Mouse (Mus musculus) liver, embryonic 14.5 days (tissue): Measurements from ENCODE around the gene Lysmd4. TPM values are rescaled to one million over a fixed set of nuclear protein-coding genes. Genes with fewer than 3 reads are reported as not detected.

Source experiments
- ATAC-seq: fragments of 200-750 bp; cut with Nextera tagmentation; 2 replicates; pipeline ENCODE4 v1.8.0; 2017; ENCODE audit warnings: moderate number of reproducible peaks, mild to moderate bottlenecking, moderate library complexity; ENCODE audit not compliant: insufficient read depth
- DNase-seq, 3 experiments: peaks; one replicate each; pipeline ENCODE4 v3.0.0-alpha.2; 2012 to 2013; ENCODE audit warnings: low read depth in 3 of 3, low spot score in 3 of 3
- H3K27ac ChIP-seq: fragments of 300-500 bp; sonication (generic); 2 replicates; pipeline ENCODE4 v1.5.1; 2014; ENCODE audit warnings: moderate library complexity, mild to moderate bottlenecking, control low read depth, inconsistent platforms
- H3K27me3 ChIP-seq: fragments of 300-500 bp; sonication (generic); 2 replicates; pipeline ENCODE4 v1.6.1; 2014; ENCODE audit warnings: mild to moderate bottlenecking, low read length, moderate library complexity; ENCODE audit not compliant: control insufficient read depth, insufficient read depth
- H3K36me3 ChIP-seq: fragments of 300-500 bp; sonication (generic); replicated peaks from 2 replicates; pipeline ENCODE4 v1.6.1; 2014; ENCODE audit warnings: low read depth; ENCODE audit not compliant: control insufficient read depth, insufficient read depth
- H3K4me1 ChIP-seq, 2 experiments: fragments of 200-500 bp in 1 of 2; fragments of 300-500 bp in 1 of 2; sonication (generic) in 1 of 2; replicated peaks; 2 replicates each; pipeline ENCODE4 v1.6.1; 2012 to 2014; ENCODE audit warnings: antibody characterized with exemption in 1 of 2, inconsistent platforms in 1 of 2, low read length in 1 of 2; ENCODE audit not compliant: control insufficient read depth in 2 of 2, insufficient read depth in 2 of 2
- H3K4me2 ChIP-seq: fragments of 300-500 bp; sonication (generic); 2 replicates; pipeline ENCODE4 v1.6.1; 2014; ENCODE audit warnings: low read depth, mild to moderate bottlenecking, control low read depth, moderate library complexity
- H3K4me3 ChIP-seq, 2 experiments: fragments of 200-500 bp in 1 of 2; fragments of 300-500 bp in 1 of 2; sonication (generic) in 1 of 2; 2 replicates each; pipeline ENCODE4 v1.5.1; 2012 to 2014; ENCODE audit warnings: low read depth in 2 of 2, low read length in 2 of 2, mild to moderate bottlenecking in 2 of 2, control low read depth in 1 of 2, inconsistent platforms in 1 of 2, moderate library complexity in 1 of 2; ENCODE audit not compliant: insufficient read depth in 1 of 2
- H3K9ac ChIP-seq: fragments of 300-500 bp; sonication (generic); replicated peaks from 2 replicates; pipeline ENCODE4 v1.6.1; 2014; ENCODE audit warnings: mild to moderate bottlenecking, control low read depth, moderate library complexity
- H3K9me3 ChIP-seq: fragments of 300-500 bp; sonication (generic); 2 replicates; pipeline ENCODE4 v1.6.1; 2016; ENCODE audit warnings: low read length, mixed read lengths; ENCODE audit not compliant: control insufficient read depth
- CTCF ChIP-seq: IDR thresholded peaks from 2 replicates; pipeline ENCODE4 v1.5.1; 2016; ENCODE audit warnings: antibody characterized with exemption, low read depth, control low read depth
- EP300 ChIP-seq: IDR thresholded peaks from 2 replicates; pipeline ENCODE4 v1.6.1; 2016; ENCODE audit warnings: antibody characterized with exemption, low read depth
- WGBS: fragments of 180-500 bp; shearing (Covaris S2); extraction: QIAGEN DNeasy Blood & Tissue Kit; methylation state at CpG from one replicate; pipeline ENCODE4 v1.1.7; 2014; ENCODE audit not compliant: insufficient replicate concordance; 5-methylcytosine and 5-hydroxymethylcytosine counted together
- polyA plus RNA-seq, 2 experiments: library from polyadenylated mRNA; depleted of rRNA in 1 of 2; stranded (reverse) in 1 of 2; unstranded in 1 of 2; fragments of >200 nt; fragmentation: Nextera tagmentation in 1 of 2; extraction: Ambion mirVana in 1 of 2; gene quantifications; 2 replicates each; pipeline versions ENCODE4 v1.2.1 to v1.2.3; 2012 to 2014

Lysmd4 gene
- polyA plus RNA-seq, 2 experiments: 2.4 to 2.5 TPM

GRCm38 (mm10) chr7:67291356-67291755 is 69.0 kb downstream of the Lysmd4 start:
- Histone ChIP-seq H3K4me2 (no peak overlapping the region), H3K9me3 (no peaks in the 10 kb centered on the region), H3K27ac (no peak overlapping the region), H3K36me3 (no peaks in the 10 kb centered on the region), H3K9ac (no peak overlapping the region), H3K4me1 (no peaks in the 10 kb centered on the region), H3K4me3 (no peak overlapping the region), H3K27me3 (no peaks in the 10 kb centered on the region)
- WGBS: 33% methylated on average over 1 of the region's 1 CpGs
- ATAC-seq: no peak
- no peak for TF ChIP-seq EP300
- TF ChIP-seq CTCF: no peak
- DNase-seq: no peak

GRCm38 (mm10) chr7:67296419-67296818 is 74.1 kb downstream of the Lysmd4 start:
- H3K9ac ChIP-seq: no peak overlapping the region
- H3K9me3 ChIP-seq: no peaks in the 10 kb centered on the region
- H3K27me3 ChIP-seq: no peaks in the 10 kb centered on the region
- ATAC-seq (no peak), DNase-seq (no peak)
- 79% methylated on average over 1 of the region's 1 CpGs for WGBS
- no peak overlapping the region for H3K4me3 ChIP-seq
- no peaks in the 10 kb centered on the region for H3K4me1 ChIP-seq
- TF ChIP-seq EP300 (no peak), CTCF (no peak)
- H3K4me2 ChIP-seq: no peak overlapping the region
- no peak overlapping the region for H3K27ac ChIP-seq
- H3K36me3 ChIP-seq: no peaks in the 10 kb centered on the region

GRCm38 (mm10) chr7:67304937-67305336 is 82.6 kb downstream of the Lysmd4 start:
- 65% methylated on average over 3 of the region's 3 CpGs for WGBS
- no peak for ATAC-seq
- H3K4me1 ChIP-seq: no peaks in the 10 kb centered on the region
- no peaks in the 10 kb centered on the region for H3K27me3 ChIP-seq
- no peak overlapping the region for H3K27ac ChIP-seq
- H3K36me3 ChIP-seq: no peaks in the 10 kb centered on the region
- no peak overlapping the region for H3K4me3 ChIP-seq
- no peak for DNase-seq
- H3K9ac ChIP-seq: no peak overlapping the region
- H3K9me3 ChIP-seq: no peaks in the 10 kb centered on the region
- H3K4me2 ChIP-seq: no peak overlapping the region
- TF ChIP-seq EP300 (no peak), CTCF (no peak)

- no peaks in the 10 kb centered on the region for H3K27me3 ChIP-seq
- H3K36me3 ChIP-seq: no peaks in the 10 kb centered on the region
- no peak overlapping the region for H3K27ac ChIP-seq
- TF ChIP-seq CTCF: no peak
- TF ChIP-seq EP300: no peak
- no peaks in the 10 kb centered on the region for H3K4me1 ChIP-seq
- H3K4me2 ChIP-seq: no peak overlapping the region
- H3K4me3 ChIP-seq: no peak overlapping the region
- H3K9ac ChIP-seq: no peak overlapping the region
- no peaks in the 10 kb centered on the region for H3K9me3 ChIP-seq
- DNase-seq: no peak
- 74% methylated on average over 3 of the region's 3 CpGs for WGBS
- ATAC-seq: no peak
These were observed 84.7 kb downstream of the Lysmd4 start for GRCm38 (mm10) chr7:67307078-67307477.

- TF ChIP-seq CTCF (no peak), EP300 (no peak)
- 29% methylated on average over 2 of the region's 2 CpGs for WGBS
- ATAC-seq: no peak
These were observed 85.8 kb downstream of the Lysmd4 start for GRCm38 (mm10) chr7:67308102-67308501.

More at GRCm38 (mm10) chr7:67308102-67308501, 85.8 kb downstream of the Lysmd4 start:
- Histone ChIP-seq H3K27ac (no peak overlapping the region), H3K27me3 (no peaks in the 10 kb centered on the region), H3K9me3 (no peaks in the 10 kb centered on the region), H3K9ac (no peak overlapping the region), H3K4me1 (no peaks in the 10 kb centered on the region), H3K4me2 (no peak overlapping the region), H3K36me3 (no peaks in the 10 kb centered on the region), H3K4me3 (no peak overlapping the region)
- no peak for DNase-seq
